Mouse (Mus musculus): ENCODE results near the gene Gm20388.
"Not testable (repeated sequence)": the region's sequence is repeated elsewhere in the genome, so short reads cannot be mapped to it uniquely, and the experiment has no call there.

DNA sequence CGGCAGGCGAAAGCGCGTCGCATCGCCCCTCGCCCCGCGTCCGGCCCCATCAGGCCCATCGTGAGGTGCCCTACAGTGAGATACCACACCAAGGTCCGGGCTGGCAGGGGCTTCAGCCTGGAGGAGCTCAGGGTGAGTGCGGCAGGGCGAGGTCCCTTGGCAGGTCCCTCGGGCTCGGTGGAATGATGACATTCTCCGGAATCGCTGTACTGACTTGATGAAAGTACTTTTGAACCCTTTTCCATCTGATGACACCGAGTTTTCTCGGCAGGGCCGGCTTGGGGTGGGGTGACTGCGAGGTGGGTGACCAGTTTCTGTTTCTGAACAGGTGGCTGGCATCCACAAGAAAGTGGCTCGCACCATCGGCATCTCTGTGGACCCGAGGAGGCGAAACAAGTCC, 3192.2 kb downstream of the Gm20388 start:
- TF ChIP-seq TAL1 (conservative IDR thresholded peaks at IDR 0.05; ENCODE audit: low read depth, low read length); CTCF (IDR thresholded peaks at IDR 0.05; ENCODE audit: low read depth, low read length); GATA1 (IDR thresholded peaks at IDR 0.05; ENCODE audit: borderline replicate concordance, low read length): not testable (repeated sequence)

Data from G1E (cell line).